Mouse (Mus musculus): ENCODE data around the gene Ghrhr.

Gene Ghrhr

GRCm38 (mm10) chr6:55376076-55376475 lies at the start of gene Ghrhr:
TSS of gene Ghrhr (plus strand) at chr6:55376295.
- in situ Hi-C loops (cut with MboI, MseI), result no loop called here

GRCm38 (mm10) chr6:55326299-55326698 lies 49.8 kb upstream of the Ghrhr start:
- in situ Hi-C loops (cut with MboI, MseI), result no loop called here

GRCm38 (mm10) chr6:55327326-55327725 lies 48.8 kb upstream of the Ghrhr start:
- in situ Hi-C loops (cut with MboI, MseI), result no loop called here

GRCm38 (mm10) chr6:55328179-55328578 lies 47.9 kb upstream of the Ghrhr start:
- in situ Hi-C loops (cut with MboI, MseI), result no loop called here

- in situ Hi-C loops (cut with MboI, MseI), result no loop called here
Observed at GRCm38 (mm10) chr6:55331315-55331714, 44.8 kb upstream of the Ghrhr start.

GRCm38 (mm10) chr6:55332100-55332772 lies 43.9 kb upstream of the Ghrhr start:
- in situ Hi-C loops (cut with MboI, MseI), result no loop called here

GRCm38 (mm10) chr6:55332773-55333109 lies 43.4 kb upstream of the Ghrhr start:
- in situ Hi-C loops (cut with MboI, MseI), result no loop called here

- in situ Hi-C loops (cut with MboI, MseI), result no loop called here
Observed at GRCm38 (mm10) chr6:55335989-55336514, 40.0 kb upstream of the Ghrhr start, which contains the start of gene Aqp1. TSS of gene Aqp1 (plus strand) at chr6:55336432.

GRCm38 (mm10) chr6:55337242-55337641 lies 38.9 kb upstream of the Ghrhr start:
- in situ Hi-C loops (cut with MboI, MseI), result no loop called here

GRCm38 (mm10) chr6:55338077-55338476 lies 38.0 kb upstream of the Ghrhr start:
- in situ Hi-C loops (cut with MboI, MseI), result no loop called here

- in situ Hi-C loops (cut with MboI, MseI), result no loop called here
Observed at GRCm38 (mm10) chr6:55338934-55339825, 36.9 kb upstream of the Ghrhr start.

GRCm38 (mm10) chr6:55341688-55342087 lies 34.4 kb upstream of the Ghrhr start:
- in situ Hi-C loops (cut with MboI, MseI), result no loop called here

GRCm38 (mm10) chr6:55342328-55342727 lies 33.8 kb upstream of the Ghrhr start:
- in situ Hi-C loops (cut with MboI, MseI), result no loop called here

- in situ Hi-C loops (cut with MboI, MseI), result no loop called here
Observed at GRCm38 (mm10) chr6:55343446-55343845, 32.6 kb upstream of the Ghrhr start.

GRCm38 (mm10) chr6:55344291-55345016 lies 31.6 kb upstream of the Ghrhr start:
- in situ Hi-C loops (cut with MboI, MseI), result no loop called here

GRCm38 (mm10) chr6:55345264-55345663 lies 30.8 kb upstream of the Ghrhr start:
- in situ Hi-C loops (cut with MboI, MseI), result no loop called here

GRCm38 (mm10) chr6:55346491-55346890 lies 29.6 kb upstream of the Ghrhr start:
- in situ Hi-C loops (cut with MboI, MseI), result no loop called here

- in situ Hi-C loops (cut with MboI, MseI), result no loop called here
Observed at GRCm38 (mm10) chr6:55347711-55348571, 28.2 kb upstream of the Ghrhr start.

- in situ Hi-C loops (cut with MboI, MseI), result no loop called here
Observed at GRCm38 (mm10) chr6:55349231-55349630, 26.9 kb upstream of the Ghrhr start.

GRCm38 (mm10) chr6:55350383-55350952 lies 25.6 kb upstream of the Ghrhr start:
- in situ Hi-C loops (cut with MboI, MseI), result loop anchor here (25.0 kb wide), 1 partner anchor 688 kb away; no protein-coding TSS in a partner anchor

GRCm38 (mm10) chr6:55351712-55352111 lies 24.4 kb upstream of the Ghrhr start:
- in situ Hi-C loops (cut with MboI, MseI), result loop anchor here (25.0 kb wide), 1 partner anchor 689 kb away; no protein-coding TSS in a partner anchor
